Mouse (Mus musculus) thymus, adult 2 months (tissue): ENCODE results near the gene Bcl2l13.

Source experiments
- CTCF ChIP-seq: fragments of 200-500 bp; IDR thresholded peaks from 2 replicates; pipeline ENCODE4 v1.5.1; 2012; ENCODE audit warnings: mild to moderate bottlenecking, control low read depth, low read length, moderate library complexity, borderline replicate concordance; ENCODE audit not compliant: control insufficient read depth, poor library complexity, insufficient read depth; ENCODE audit errors: extremely low read depth
- POLR2A ChIP-seq: fragments of 200-500 bp; IDR thresholded peaks from 2 replicates; pipeline ENCODE4 v1.6.1; 2012; ENCODE audit warnings: mild to moderate bottlenecking, low read length, control low read depth, moderate library complexity; ENCODE audit not compliant: control insufficient read depth, poor library complexity, insufficient read depth; ENCODE audit errors: extremely low read depth

DNA sequence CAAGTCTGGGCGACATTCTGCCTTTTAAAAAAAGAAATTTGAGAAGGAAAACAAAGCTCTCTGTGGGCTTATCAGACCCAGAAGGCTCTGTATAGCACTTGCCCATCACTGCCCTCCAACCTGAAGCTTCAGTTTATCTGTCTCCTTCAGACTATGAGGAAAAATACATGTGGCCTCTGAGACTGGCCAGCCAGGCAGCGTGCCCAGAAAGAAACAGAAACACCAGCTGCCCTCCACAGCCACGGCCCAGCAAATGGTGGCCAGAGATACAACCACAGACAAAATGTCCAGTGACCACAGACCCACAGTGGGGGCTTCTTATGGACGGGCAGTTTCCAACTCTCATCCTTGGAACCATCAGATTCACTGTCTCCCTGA lies 78.5 kb downstream of the Bcl2l13 start:
- no peak for TF ChIP-seq CTCF
- TF ChIP-seq POLR2A: no peak
